Mouse (Mus musculus) midbrain, embryonic 13.5 days (tissue): Measurements from ENCODE around the gene Mast2. TPM values are rescaled to one million over a fixed set of nuclear protein-coding genes. Genes with fewer than 3 reads are reported as not detected.

Experiments used
- ATAC-seq: fragments of 200-750 bp; cut with Nextera tagmentation; 2 replicates; pipeline ENCODE4 v1.8.0; 2017; ENCODE audit warnings: mild to moderate bottlenecking, moderate TSS enrichment, moderate library complexity
- H3K27ac ChIP-seq: fragments of 300-500 bp; sonication (generic); 2 replicates; pipeline ENCODE4 v1.5.1; 2015; ENCODE audit warnings: inconsistent platforms, mild to moderate bottlenecking, moderate library complexity
- H3K27me3 ChIP-seq: fragments of 300-500 bp; sonication (generic); 2 replicates; pipeline ENCODE4 v1.6.1; 2015; ENCODE audit warnings: mild to moderate bottlenecking, inconsistent platforms
- H3K36me3 ChIP-seq: fragments of 300-500 bp; sonication (generic); 2 replicates; pipeline ENCODE4 v1.6.1; 2015; ENCODE audit warnings: mild to moderate bottlenecking, inconsistent platforms
- H3K4me1 ChIP-seq: fragments of 300-500 bp; sonication (generic); replicated peaks from 2 replicates; pipeline ENCODE4 v1.6.1; 2015; ENCODE audit warnings: inconsistent platforms
- H3K4me2 ChIP-seq: fragments of 300-500 bp; sonication (generic); replicated peaks from 2 replicates; pipeline ENCODE4 v1.6.1; 2015; ENCODE audit warnings: moderate library complexity, mild to moderate bottlenecking, inconsistent platforms
- H3K4me3 ChIP-seq: fragments of 300-500 bp; sonication (generic); replicated peaks from 2 replicates; pipeline ENCODE4 v1.5.1; 2015; ENCODE audit warnings: mild to moderate bottlenecking, inconsistent platforms
- H3K9ac ChIP-seq: fragments of 300-500 bp; sonication (generic); replicated peaks from 2 replicates; pipeline ENCODE4 v1.6.1; 2015; ENCODE audit warnings: mild to moderate bottlenecking, inconsistent platforms
- H3K9me3 ChIP-seq: fragments of 300-500 bp; sonication (generic); 2 replicates; pipeline ENCODE4 v1.6.1; 2016; ENCODE audit warnings: mild to moderate bottlenecking, inconsistent platforms
- whole genome bisulfite sequencing: fragments of 180-500 bp; shearing (Covaris S2); methylation state at CpG from one replicate; pipeline ENCODE4 v1.1.7; 2015; 5-methylcytosine and 5-hydroxymethylcytosine counted together
- polyA plus RNA-seq: library from polyadenylated mRNA; unstranded; fragments of >200 nt; fragmentation: Nextera tagmentation; extraction: Ambion mirVana; gene quantifications from 2 replicates; pipeline ENCODE4 v1.2.1, GENCODE M21; 2015

The Mast2 gene
- polyA plus RNA-seq = 45.0 and 47.0 TPM in 2 replicates

DNA sequence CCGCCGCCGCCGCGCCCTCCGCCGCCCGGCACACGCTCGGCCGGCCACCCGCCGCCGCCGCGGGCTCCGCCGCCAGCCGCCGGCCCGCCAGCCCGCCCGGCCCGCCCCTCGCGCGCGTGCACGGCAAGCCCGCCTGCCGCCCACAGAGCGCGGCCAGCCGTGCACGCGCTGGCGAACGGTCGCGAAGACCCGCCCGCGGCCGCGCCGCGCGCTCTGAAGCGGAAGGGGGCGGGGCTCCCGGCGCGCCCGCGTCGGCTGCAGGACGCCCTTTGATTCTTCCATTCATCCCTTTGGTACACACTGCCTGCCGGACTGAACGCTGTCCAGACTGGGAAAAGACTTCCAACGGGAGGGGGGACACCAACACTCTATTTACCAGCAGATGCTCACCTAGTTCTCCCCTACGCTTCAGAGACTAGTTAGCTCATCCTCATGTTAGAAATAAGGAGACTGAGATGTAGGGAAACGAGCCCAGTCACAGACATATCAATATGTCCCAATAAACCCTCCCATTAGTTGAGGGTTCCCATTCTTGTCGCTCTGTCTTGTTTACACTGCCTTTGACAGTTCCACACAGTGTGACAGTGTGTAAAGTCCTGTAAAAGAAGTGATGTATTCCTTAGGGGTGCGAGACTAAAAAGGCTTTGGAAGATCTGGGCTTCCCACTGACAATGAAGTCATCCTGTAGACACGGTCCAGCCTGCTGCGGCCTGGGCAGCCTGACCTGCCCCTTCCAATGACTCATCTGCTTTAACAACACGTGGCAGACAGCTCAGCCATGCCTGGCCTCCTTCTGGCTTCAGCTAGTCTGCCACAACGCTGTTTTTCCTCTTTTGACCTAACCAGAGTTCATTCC, at the start of gene Mast2:
Gene Mast2, minus strand, starts transcription at position 58 of the 856 bp plus-strand sequence.
- peak within 1 kb of the TSS; percentile 95 for H3K4me3 ChIP-seq
- no peaks in the 10 kb centered on the region for H3K9me3 ChIP-seq
- no peaks in the 10 kb centered on the region for H3K36me3 ChIP-seq
- WGBS = 3% methylated on average over 43 of the region's 68 CpGs
- H3K27ac ChIP-seq = peak within 1 kb of the TSS; percentile 96
- H3K27me3 ChIP-seq = no peaks in the 10 kb centered on the region
- peak; percentile 91 for ATAC-seq
- peak within 1 kb of the TSS; percentile 94 for H3K9ac ChIP-seq
- H3K4me2 ChIP-seq = peak within 1 kb of the TSS; percentile 70
- H3K4me1 ChIP-seq = peaks cover 25% of the 10 kb centered on the region

DNA sequence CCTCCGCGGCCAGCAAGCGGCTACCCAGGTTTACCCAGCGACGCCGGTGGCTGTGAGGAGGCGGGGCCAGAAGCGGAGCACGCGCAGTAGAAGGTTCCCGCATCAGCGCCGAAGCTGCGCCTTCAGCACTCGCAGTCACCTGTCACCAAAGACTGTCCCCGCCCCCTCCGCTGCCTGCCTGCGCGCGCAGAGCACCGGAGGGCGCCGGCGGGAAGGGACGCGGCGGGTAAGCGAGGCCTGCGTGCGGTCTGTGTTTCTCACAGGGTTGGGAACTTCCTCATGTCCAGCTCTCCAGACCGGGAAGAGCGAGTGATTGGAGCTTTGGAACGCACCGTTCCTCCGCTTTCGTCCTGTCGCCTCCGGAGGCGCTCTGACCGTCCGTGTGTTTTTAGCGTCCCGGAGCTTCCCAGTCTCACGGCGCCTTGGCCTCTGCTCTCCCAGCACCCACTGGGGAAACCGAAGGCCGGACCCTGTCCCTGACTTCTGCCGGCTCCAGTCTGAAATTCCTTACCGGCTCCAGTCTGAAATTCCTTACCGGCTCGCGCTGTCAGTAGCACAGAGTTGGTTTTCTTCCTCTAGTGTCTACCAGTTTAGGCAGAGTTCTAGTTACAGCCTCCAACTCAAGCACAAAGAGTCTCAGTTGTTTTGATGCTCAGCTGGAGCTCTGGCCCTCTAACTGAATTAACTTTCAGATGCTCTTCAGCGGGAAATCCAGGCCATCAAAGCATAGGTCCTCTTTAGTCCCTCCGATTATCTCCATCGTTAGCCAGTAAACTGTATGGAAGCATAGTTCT, 43.6 kb upstream of the Mast2 start, which contains the start of gene Ipp:
Gene Ipp, plus strand, starts transcription at position 125 of the 794 bp plus-strand sequence.
- peak within 1 kb of the TSS; percentile 64 for H3K4me2 ChIP-seq
- WGBS = under 1% methylated on average over 55 of the region's 55 CpGs
- no peaks in the 10 kb centered on the region for H3K27me3 ChIP-seq
- ATAC-seq = peak; percentile 98
- no peaks in the 10 kb centered on the region for H3K9me3 ChIP-seq
- H3K4me3 ChIP-seq = peak within 1 kb of the TSS; percentile 58
- H3K27ac ChIP-seq = peak within 1 kb of the TSS; percentile 87
- peaks cover 17% of the 10 kb centered on the region for H3K4me1 ChIP-seq
- H3K36me3 ChIP-seq = peaks cover 4% of the 10 kb centered on the region; the same call in 1 of the 2 replicates
- H3K9ac ChIP-seq = peak within 1 kb of the TSS; percentile 73

DNA sequence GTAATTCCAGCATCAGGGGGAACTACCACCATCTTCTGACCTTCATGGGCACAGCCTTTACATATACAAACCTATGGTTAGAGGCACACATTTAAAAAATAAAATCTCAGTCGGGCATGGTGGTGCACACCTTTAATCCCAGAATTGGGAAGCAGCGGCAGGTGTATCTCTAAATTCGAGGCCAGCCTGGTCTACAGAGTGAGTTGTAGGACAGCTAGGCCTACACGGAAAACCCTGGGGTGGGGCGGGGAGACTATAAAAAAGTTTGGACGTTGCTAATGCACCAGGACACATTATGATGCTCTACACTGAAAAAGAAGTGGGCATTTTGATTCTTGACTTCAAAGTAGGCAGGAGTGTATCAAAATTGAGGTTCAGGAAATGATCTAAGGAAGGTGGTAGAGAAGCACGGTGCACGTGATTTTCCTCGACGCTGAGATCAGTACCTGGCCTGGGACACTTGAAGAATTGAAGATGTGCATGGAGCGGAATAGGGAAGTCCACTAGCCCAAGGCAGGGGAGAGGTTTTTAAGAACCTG, 43.0 kb upstream of the Mast2 start:
- ATAC-seq = peak; percentile 61
- 26% methylated on average over 11 of the region's 11 CpGs for WGBS
- H3K4me1 ChIP-seq = peaks cover 17% of the 10 kb centered on the region
- H3K9ac ChIP-seq = peak overlapping the region; percentile 73
- peak overlapping the region; percentile 58 for H3K4me3 ChIP-seq
- H3K27me3 ChIP-seq = no peaks in the 10 kb centered on the region
- H3K9me3 ChIP-seq = no peaks in the 10 kb centered on the region
- H3K4me2 ChIP-seq = peak overlapping the region; percentile 64
- H3K27ac ChIP-seq = peak overlapping the region; percentile 87
- H3K36me3 ChIP-seq = peaks cover 4% of the 10 kb centered on the region; the same call in 1 of the 2 replicates

DNA sequence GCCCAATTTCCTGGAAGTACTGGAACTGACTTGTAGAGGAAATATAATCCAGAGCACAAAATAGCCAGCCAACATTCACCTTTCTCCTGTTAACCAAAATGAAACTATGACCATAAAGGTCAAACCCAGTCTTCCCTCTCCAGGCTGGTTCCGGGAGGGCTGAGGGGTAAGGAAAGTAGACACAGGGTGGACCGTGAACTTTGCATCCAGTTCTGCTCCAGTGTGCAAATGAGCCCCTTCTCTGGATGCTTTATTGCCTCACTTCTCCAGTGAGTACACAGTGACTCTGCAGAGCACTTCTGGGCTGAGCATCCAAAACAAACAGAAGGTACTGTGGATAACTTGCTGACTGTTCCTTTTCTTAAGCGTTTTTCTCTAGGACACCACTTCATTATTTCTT, 36.0 kb upstream of the Mast2 start:
- Histone ChIP-seq H3K9me3 (no peaks in the 10 kb centered on the region), H3K4me2 (no peak overlapping the region), H3K9ac (no peak overlapping the region), H3K27ac (no peak overlapping the region), H3K36me3 (no peaks in the 10 kb centered on the region), H3K4me3 (no peak overlapping the region), H3K4me1 (no peaks in the 10 kb centered on the region), H3K27me3 (no peaks in the 10 kb centered on the region)
- WGBS = 76% methylated on average over 3 of the region's 3 CpGs
- no peak for ATAC-seq

DNA sequence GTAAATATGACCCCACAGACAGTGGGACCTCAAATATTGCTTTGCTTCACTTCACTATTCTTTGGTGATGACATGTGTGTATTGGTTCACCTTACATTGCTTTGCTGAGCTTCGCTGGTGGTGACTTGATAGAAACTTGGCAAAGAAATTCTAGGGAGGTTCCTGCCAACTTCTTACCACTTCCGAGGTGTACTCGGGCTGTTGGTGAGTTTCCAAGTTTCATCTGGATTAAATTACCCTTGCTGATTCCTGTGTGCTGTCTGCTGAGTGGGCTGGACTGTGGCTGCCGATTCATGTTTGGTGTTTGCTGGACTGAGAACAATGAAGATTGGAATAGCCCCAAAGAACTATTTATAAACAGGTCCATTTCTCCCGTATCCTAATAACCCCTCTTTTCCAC, 29.7 kb upstream of the Mast2 start:
- Histone ChIP-seq H3K36me3 (no peaks in the 10 kb centered on the region), H3K27ac (no peak overlapping the region), H3K27me3 (no peaks in the 10 kb centered on the region), H3K4me2 (no peak overlapping the region), H3K4me3 (no peak overlapping the region), H3K9ac (no peak overlapping the region), H3K9me3 (no peaks in the 10 kb centered on the region), H3K4me1 (no peaks in the 10 kb centered on the region)
- WGBS = 89% methylated on average over 5 of the region's 5 CpGs
- ATAC-seq = no peak

DNA sequence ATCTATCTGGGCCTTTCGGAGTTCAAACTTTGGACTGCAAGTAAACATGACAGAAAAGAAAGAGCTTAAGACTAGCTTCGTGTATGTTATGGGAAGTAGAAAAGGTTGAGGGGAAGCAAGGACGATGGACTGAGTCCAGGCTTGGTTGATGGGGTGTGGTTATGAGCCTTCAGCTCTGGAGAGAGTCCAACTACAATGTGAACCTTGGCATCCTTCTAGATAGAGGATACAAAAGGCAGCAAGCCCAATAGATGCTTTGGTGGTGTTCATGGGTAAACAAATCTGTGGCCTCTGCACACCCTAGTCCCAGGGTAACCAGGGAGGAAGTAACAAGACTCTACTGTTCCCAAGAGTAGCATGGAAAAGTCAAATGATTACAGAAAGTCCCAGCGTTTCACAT, 28.5 kb upstream of the Mast2 start:
- H3K4me1 ChIP-seq = no peaks in the 10 kb centered on the region
- no peaks in the 10 kb centered on the region for H3K27me3 ChIP-seq
- no peak overlapping the region for H3K9ac ChIP-seq
- H3K4me3 ChIP-seq = no peak overlapping the region
- H3K4me2 ChIP-seq = no peak overlapping the region
- no peak overlapping the region for H3K27ac ChIP-seq
- 86% methylated on average over 4 of the region's 4 CpGs for WGBS
- ATAC-seq = no peak
- no peaks in the 10 kb centered on the region for H3K9me3 ChIP-seq
- no peaks in the 10 kb centered on the region for H3K36me3 ChIP-seq

DNA sequence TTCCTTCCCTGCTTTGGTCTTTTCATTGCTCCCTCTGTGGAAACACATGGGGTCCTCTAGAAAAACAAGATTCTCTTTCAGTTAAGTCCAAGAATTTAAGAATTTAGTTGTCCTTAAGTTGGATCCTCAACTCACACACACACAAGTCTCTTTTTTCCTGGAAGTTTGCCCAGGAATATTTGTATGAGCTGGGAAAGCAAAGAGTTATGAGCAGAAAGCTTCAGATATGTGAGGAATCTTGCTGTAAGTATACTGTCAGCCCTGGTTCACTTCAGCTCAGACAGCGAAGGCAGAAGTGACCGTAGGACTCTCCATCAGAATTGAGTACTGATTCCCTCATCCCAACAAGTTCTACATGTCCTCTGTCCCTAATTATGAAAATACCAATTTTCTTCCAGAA, 27.9 kb upstream of the Mast2 start:
- no peak overlapping the region for H3K4me2 ChIP-seq
- 97% methylated on average over 2 of the region's 2 CpGs for whole genome bisulfite sequencing

DNA sequence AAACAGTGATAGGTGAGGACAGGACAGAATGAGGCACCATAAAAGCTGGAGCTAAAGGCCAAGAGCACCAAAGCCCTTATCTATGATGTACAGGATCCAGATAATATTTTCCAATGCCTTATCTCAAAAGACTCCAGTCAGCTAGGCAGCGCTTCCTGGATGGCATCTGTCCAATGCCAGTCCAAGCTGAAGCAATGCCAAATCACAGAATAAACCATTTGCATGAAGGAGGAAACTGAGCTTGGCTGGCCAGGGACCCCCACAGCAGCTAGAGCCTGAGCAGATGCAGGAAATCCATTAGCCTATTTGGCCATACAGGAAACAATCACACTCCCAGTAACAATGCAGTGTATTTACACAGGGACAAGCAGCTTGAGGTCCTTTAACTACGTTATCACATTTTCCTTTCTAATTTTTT, 27.1 kb upstream of the Mast2 start:
- Histone ChIP-seq H3K4me2 (no peak overlapping the region), H3K27me3 (no peaks in the 10 kb centered on the region), H3K36me3 (no peaks in the 10 kb centered on the region), H3K4me3 (no peak overlapping the region), H3K9ac (no peak overlapping the region), H3K27ac (no peak overlapping the region), H3K9me3 (no peaks in the 10 kb centered on the region), H3K4me1 (no peaks in the 10 kb centered on the region)
- no peak for ATAC-seq
- 60% methylated on average over 2 of the region's 2 CpGs for WGBS

More for the DNA sequence above, 27.9 kb upstream of the Mast2 start:
- no peaks in the 10 kb centered on the region for H3K27me3 ChIP-seq
- H3K9me3 ChIP-seq = no peaks in the 10 kb centered on the region
- H3K9ac ChIP-seq = no peak overlapping the region
- no peak overlapping the region for H3K4me3 ChIP-seq
- H3K4me1 ChIP-seq = no peaks in the 10 kb centered on the region
- H3K36me3 ChIP-seq = no peaks in the 10 kb centered on the region
- H3K27ac ChIP-seq = no peak overlapping the region
- no peak for ATAC-seq

DNA sequence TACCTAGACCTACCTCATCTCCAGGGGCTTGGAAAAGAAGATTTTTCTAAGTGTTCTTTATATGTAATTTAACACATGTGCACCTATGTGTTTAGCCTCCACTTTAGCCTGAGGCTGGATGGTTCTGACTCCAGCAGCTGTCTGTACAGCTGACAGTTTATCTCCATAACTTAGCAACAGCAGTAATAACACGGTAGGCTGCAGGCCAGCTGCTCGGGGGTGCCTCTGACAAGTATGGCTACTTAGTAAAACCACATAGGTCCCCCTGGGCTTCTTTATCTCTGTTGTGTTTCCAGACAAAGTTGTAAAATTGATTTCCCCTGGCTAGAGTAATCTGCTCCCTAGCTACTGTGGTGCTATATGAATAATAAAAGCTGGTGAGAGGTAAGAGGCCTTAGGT, 19.5 kb upstream of the Mast2 start:
- Histone ChIP-seq H3K27ac (no peak overlapping the region), H3K4me3 (no peak overlapping the region), H3K9ac (no peak overlapping the region), H3K36me3 (no peaks in the 10 kb centered on the region), H3K9me3 (no peaks in the 10 kb centered on the region), H3K4me2 (no peak overlapping the region), H3K27me3 (no peaks in the 10 kb centered on the region), H3K4me1 (no peaks in the 10 kb centered on the region)
- no peak for ATAC-seq
- 33% methylated on average over 2 of the region's 2 CpGs for WGBS

DNA sequence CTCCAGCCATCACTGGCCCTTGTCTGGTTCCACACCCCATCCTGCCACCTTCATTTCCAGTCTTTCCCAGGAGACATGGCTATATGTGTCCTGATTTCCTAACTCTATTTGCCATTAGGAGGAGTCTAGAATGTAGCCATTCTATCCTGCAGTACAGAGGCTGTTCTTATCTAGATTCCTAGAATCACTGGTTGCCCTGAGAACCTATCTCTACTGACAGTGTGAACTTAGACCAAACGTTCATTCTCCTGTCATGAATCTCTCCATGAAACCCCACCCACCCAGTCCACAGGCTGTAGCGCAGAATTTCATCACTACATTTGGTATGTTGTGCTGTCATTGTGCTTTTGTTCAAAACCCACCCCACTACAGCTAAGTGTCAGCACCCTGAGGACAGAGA, 17.3 kb upstream of the Mast2 start:
- no peak overlapping the region for H3K9ac ChIP-seq
- H3K4me3 ChIP-seq = no peak overlapping the region
- no peaks in the 10 kb centered on the region for H3K9me3 ChIP-seq
- H3K36me3 ChIP-seq = no peaks in the 10 kb centered on the region
- H3K4me1 ChIP-seq = no peaks in the 10 kb centered on the region
- no peaks in the 10 kb centered on the region for H3K27me3 ChIP-seq
- ATAC-seq = no peak
- no peak overlapping the region for H3K27ac ChIP-seq
- no peak overlapping the region for H3K4me2 ChIP-seq
- WGBS = 75% methylated on average over 2 of the region's 2 CpGs

DNA sequence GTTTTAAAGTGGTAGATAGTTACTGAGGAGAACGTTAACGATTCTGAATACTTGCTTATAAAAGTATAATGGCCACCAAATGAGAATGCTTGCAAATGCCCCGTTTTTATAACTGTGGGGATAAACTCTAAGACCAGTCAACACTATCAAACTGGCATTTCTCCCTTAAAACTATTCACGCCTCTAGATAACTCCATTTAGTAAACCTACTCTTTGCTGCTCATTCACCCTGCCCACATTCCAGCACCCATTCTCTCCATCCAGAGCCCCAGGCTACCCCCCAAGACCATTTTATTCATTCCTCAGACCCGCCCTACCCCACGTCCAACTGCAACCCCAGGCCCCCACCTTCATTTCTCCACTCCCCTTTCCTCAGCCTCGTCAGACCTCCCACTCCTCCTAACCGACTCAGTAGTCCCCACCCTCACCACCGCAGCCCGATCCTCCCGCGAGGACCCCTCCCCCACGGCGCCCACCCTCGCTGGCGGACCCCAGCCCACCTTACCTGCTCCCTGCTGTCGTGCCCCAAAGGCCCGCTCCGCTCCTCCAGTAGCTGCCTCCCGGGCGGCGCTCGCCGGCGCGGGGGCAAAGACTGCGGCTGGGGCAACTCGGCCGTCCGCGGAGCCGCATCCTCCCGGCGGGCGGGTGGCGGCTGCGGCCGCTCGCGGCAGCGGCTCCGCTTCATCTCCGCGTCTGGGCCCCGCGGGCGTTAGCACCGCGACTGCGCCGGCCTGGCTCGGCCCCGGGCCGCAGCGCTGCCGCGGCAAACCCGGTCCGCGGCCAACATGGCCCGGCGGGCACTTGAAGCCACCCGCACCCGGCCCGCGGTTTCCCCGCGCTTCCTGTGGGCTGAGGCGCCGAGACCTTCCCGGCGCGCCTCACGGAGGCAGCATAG, 505 bp downstream of the Mast2 start:
- peak; percentile 82 for ATAC-seq
- H3K27ac ChIP-seq = peak overlapping the region; percentile 96
- under 1% methylated on average over 72 of the region's 74 CpGs for WGBS

More for the DNA sequence above, 505 bp downstream of the Mast2 start:
- Histone ChIP-seq H3K4me2 (peak overlapping the region; percentile 70), H3K9ac (peak overlapping the region; percentile 94), H3K4me1 (peaks cover 25% of the 10 kb centered on the region), H3K4me3 (peak overlapping the region; percentile 95), H3K27me3 (no peaks in the 10 kb centered on the region), H3K9me3 (no peaks in the 10 kb centered on the region), H3K36me3 (no peaks in the 10 kb centered on the region)
